Mouse (Mus musculus): ENCODE measurements at regions not wholly inside any gene's neighbourhood (a gene's known extent, or its start where the extent isn't known, plus 50 kb on each side); places are given as distances from the start of the nearest gene placed in this dataset.

- DNase-seq (ENCODE audit: low spot score) = no peak
- Histone ChIP-seq H3K36me3 (replicated peaks) (no peaks in the 10 kb centered on the region), H3K4me3 (ENCODE audit: low read depth, low read length) (no peak overlapping the region), H3K27me3 (ENCODE audit: insufficient read depth, low read length) (no peaks in the 10 kb centered on the region), H3K9me3 (replicated peaks) (0 out of 2 replicates have a peak, but pooled peaks cover 2% of the 10 kb centered on the region), H3K4me1 (ENCODE audit: insufficient read depth, low read depth, low read length) (no peaks in the 10 kb centered on the region)
- ATAC-seq (ENCODE audit: extremely low read depth, insufficient number of reproducible peaks, low FRiP score, poor library complexity, severe bottlenecking) = no peak
- TF ChIP-seq POLR2AphosphoS5 (IDR thresholded peaks at IDR 0.05; ENCODE audit: insufficient replicate concordance, low read depth, low read length) (no peak), GATA1 (IDR thresholded peaks at IDR 0.05; ENCODE audit: borderline replicate concordance, low read length) (no peak), GATA2 (IDR thresholded peaks at IDR 0.05; ENCODE audit: borderline replicate concordance, low read depth, low read length) (no peak), CTCF (IDR thresholded peaks at IDR 0.05; ENCODE audit: low read depth, low read length) (no peak), TAL1 (conservative IDR thresholded peaks at IDR 0.05; ENCODE audit: low read depth, low read length) (no peak)
Measured at GRCm38 (mm10) chr15:50360033-50360988, 3524.4 kb upstream of the Gm7489 start.

GRCm38 (mm10) chr15:50361334-50361733, 3523.4 kb upstream of the Gm7489 start:
- DNase-seq (ENCODE audit: low spot score) (no peak), ATAC-seq (ENCODE audit: extremely low read depth, insufficient number of reproducible peaks, low FRiP score, poor library complexity, severe bottlenecking) (no peak)
- no peaks in the 10 kb centered on the region for H3K36me3 ChIP-seq (replicated peaks)
- no peaks in the 10 kb centered on the region for H3K4me1 ChIP-seq (ENCODE audit: insufficient read depth, low read depth, low read length)
- no peaks in the 10 kb centered on the region for H3K27me3 ChIP-seq (ENCODE audit: insufficient read depth, low read length)
- H3K4me3 ChIP-seq (ENCODE audit: low read depth, low read length) = no peak overlapping the region
- H3K9me3 ChIP-seq (replicated peaks) = 0 out of 2 replicates have a peak, but pooled peaks cover 2% of the 10 kb centered on the region
- TF ChIP-seq TAL1 (conservative IDR thresholded peaks at IDR 0.05; ENCODE audit: low read depth, low read length) (no peak), CTCF (IDR thresholded peaks at IDR 0.05; ENCODE audit: low read depth, low read length) (no peak), GATA1 (IDR thresholded peaks at IDR 0.05; ENCODE audit: borderline replicate concordance, low read length) (no peak), GATA2 (IDR thresholded peaks at IDR 0.05; ENCODE audit: borderline replicate concordance, low read depth, low read length) (no peak), POLR2AphosphoS5 (IDR thresholded peaks at IDR 0.05; ENCODE audit: insufficient replicate concordance, low read depth, low read length) (no peak)

- TF ChIP-seq CTCF (IDR thresholded peaks at IDR 0.05; ENCODE audit: low read depth, low read length) = no peak
- no peak for TF ChIP-seq POLR2AphosphoS5 (IDR thresholded peaks at IDR 0.05; ENCODE audit: insufficient replicate concordance, low read depth, low read length)
- no peak for TF ChIP-seq GATA1 (IDR thresholded peaks at IDR 0.05; ENCODE audit: borderline replicate concordance, low read length)
- Histone ChIP-seq H3K36me3 (replicated peaks) (no peaks in the 10 kb centered on the region), H3K27me3 (ENCODE audit: insufficient read depth, low read length) (no peaks in the 10 kb centered on the region), H3K4me3 (ENCODE audit: low read depth, low read length) (no peak overlapping the region), H3K4me1 (ENCODE audit: insufficient read depth, low read depth, low read length) (no peaks in the 10 kb centered on the region), H3K9me3 (replicated peaks) (0 out of 2 replicates have a peak, but pooled peaks cover 2% of the 10 kb centered on the region)
- ATAC-seq (ENCODE audit: extremely low read depth, insufficient number of reproducible peaks, low FRiP score, poor library complexity, severe bottlenecking) = no peak
- no peak for DNase-seq (ENCODE audit: low spot score)
Measured at GRCm38 (mm10) chr15:50361751-50362507, 3522.8 kb upstream of the Gm7489 start.

GRCm38 (mm10) chr15:50400006-50400781, 3484.5 kb upstream of the Gm7489 start:
- H3K4me1 ChIP-seq (ENCODE audit: insufficient read depth, low read depth, low read length) = no peaks in the 10 kb centered on the region
- H3K9me3 ChIP-seq (replicated peaks) = no peaks in the 10 kb centered on the region
- H3K4me3 ChIP-seq (ENCODE audit: low read depth, low read length) = no peak overlapping the region
- H3K27me3 ChIP-seq (ENCODE audit: insufficient read depth, low read length) = no peaks in the 10 kb centered on the region
- no peak for TF ChIP-seq GATA1 (IDR thresholded peaks at IDR 0.05; ENCODE audit: borderline replicate concordance, low read length)
- no peak for TF ChIP-seq GATA2 (IDR thresholded peaks at IDR 0.05; ENCODE audit: borderline replicate concordance, low read depth, low read length)
- TF ChIP-seq TAL1 (conservative IDR thresholded peaks at IDR 0.05; ENCODE audit: low read depth, low read length) = no peak
- no peak for TF ChIP-seq CTCF (IDR thresholded peaks at IDR 0.05; ENCODE audit: low read depth, low read length)
- TF ChIP-seq POLR2AphosphoS5 (IDR thresholded peaks at IDR 0.05; ENCODE audit: insufficient replicate concordance, low read depth, low read length) = no peak
- no peak for ATAC-seq (ENCODE audit: extremely low read depth, insufficient number of reproducible peaks, low FRiP score, poor library complexity, severe bottlenecking)
- DNase-seq (ENCODE audit: low spot score) = no peak
- no peaks in the 10 kb centered on the region for H3K36me3 ChIP-seq (replicated peaks)

GRCm38 (mm10) chr15:50401386-50401785, 3483.3 kb upstream of the Gm7489 start:
- H3K27me3 ChIP-seq (ENCODE audit: insufficient read depth, low read length) = no peaks in the 10 kb centered on the region
- ATAC-seq (ENCODE audit: extremely low read depth, insufficient number of reproducible peaks, low FRiP score, poor library complexity, severe bottlenecking) (no peak), DNase-seq (ENCODE audit: low spot score) (no peak)
- no peaks in the 10 kb centered on the region for H3K4me1 ChIP-seq (ENCODE audit: insufficient read depth, low read depth, low read length)
- TF ChIP-seq GATA2 (IDR thresholded peaks at IDR 0.05; ENCODE audit: borderline replicate concordance, low read depth, low read length) = no peak
- no peaks in the 10 kb centered on the region for H3K36me3 ChIP-seq (replicated peaks)
- no peaks in the 10 kb centered on the region for H3K9me3 ChIP-seq (replicated peaks)
- no peak overlapping the region for H3K4me3 ChIP-seq (ENCODE audit: low read depth, low read length)

GRCm38 (mm10) chr15:50402551-50402950, 3482.2 kb upstream of the Gm7489 start:
- Histone ChIP-seq H3K36me3 (replicated peaks) (no peaks in the 10 kb centered on the region), H3K4me3 (ENCODE audit: low read depth, low read length) (no peak overlapping the region), H3K27me3 (ENCODE audit: insufficient read depth, low read length) (no peaks in the 10 kb centered on the region), H3K9me3 (replicated peaks) (no peaks in the 10 kb centered on the region), H3K4me1 (ENCODE audit: insufficient read depth, low read depth, low read length) (no peaks in the 10 kb centered on the region)
- TF ChIP-seq GATA2 (IDR thresholded peaks at IDR 0.05; ENCODE audit: borderline replicate concordance, low read depth, low read length) (no peak), POLR2AphosphoS5 (IDR thresholded peaks at IDR 0.05; ENCODE audit: insufficient replicate concordance, low read depth, low read length) (no peak), CTCF (IDR thresholded peaks at IDR 0.05; ENCODE audit: low read depth, low read length) (no peak), TAL1 (conservative IDR thresholded peaks at IDR 0.05; ENCODE audit: low read depth, low read length) (no peak), GATA1 (IDR thresholded peaks at IDR 0.05; ENCODE audit: borderline replicate concordance, low read length) (no peak)
- no peak for DNase-seq (ENCODE audit: low spot score)
- no peak for ATAC-seq (ENCODE audit: extremely low read depth, insufficient number of reproducible peaks, low FRiP score, poor library complexity, severe bottlenecking)
